ENCODE assay signal across 22 mouse cellular contexts in genomic region chr5:131420406-131420805, GRCm38 (mm10).
DNase-seq lines count a peak whose midpoint lies in the region; ATAC-seq lines count a peak whose summit lies in the region.
"Had no signal": no experiment of that assay in that cellular context is flagged by ENCODE, and none has a peak within 500 bp of the region (broad histone marks: within the 10 kb centered on the region; RNA-seq: fewer than 3 reads in every experiment).

No protein-coding gene starts in this region.

- no peaks in the 10 kb centered on the region for H3K36me3 ChIP-seq in liver, embryonic 11.5 days (ENCODE audit: control insufficient read depth, insufficient read depth, low read length)
- H3K36me3 ChIP-seq: embryonic facial prominence, embryonic 12.5 days; embryonic facial prominence, embryonic 15.5 days; forebrain, embryonic 12.5 days; forebrain, embryonic 15.5 days; heart, embryonic 10.5 days; heart, embryonic 13.5 days; hindbrain, embryonic 12.5 days; hindbrain, embryonic 15.5 days had no signal

- H3K4me3 ChIP-seq in liver, embryonic 11.5 days (ENCODE audit: low read depth, low read length) = no peak overlapping the region
- H3K4me3 ChIP-seq: embryonic facial prominence, embryonic 12.5 days; embryonic facial prominence, embryonic 15.5 days; forebrain, embryonic 12.5 days; forebrain, embryonic 15.5 days; heart, embryonic 10.5 days; heart, embryonic 13.5 days; hindbrain, embryonic 12.5 days; hindbrain, embryonic 15.5 days had no signal

- H3K4me2 ChIP-seq in liver, embryonic 11.5 days = no peak overlapping the region
- H3K4me2 ChIP-seq: embryonic facial prominence, embryonic 12.5 days; embryonic facial prominence, embryonic 15.5 days; forebrain, embryonic 12.5 days; forebrain, embryonic 15.5 days; heart, embryonic 13.5 days; hindbrain, embryonic 12.5 days; hindbrain, embryonic 15.5 days had no signal

- DNase-seq in adrenal gland, adult 2 months = peak; percentile 62
- peak; percentile 53 for DNase-seq in adrenal gland, postnatal 10 days
- peak; percentile 64 to 73 for DNase-seq in adrenal gland, postnatal 36 days
- DNase-seq in testis, postnatal 14 days (ENCODE audit: low spot score) = peak; percentile 28
- no peak for DNase-seq in Muller cell, postnatal 12 days (ENCODE audit: inconsistent ontology term)
- DNase-seq in liver, embryonic 11.5 days (ENCODE audit: low spot score) = no peak
- no peak for DNase-seq in heart, postnatal 14 days
- DNase-seq: cerebellum, adult 18-20 months; cerebellum, adult 9-11 months; cerebellum, postnatal 25 days; gastrocnemius, postnatal 25 days had no signal

- H3K27me3 ChIP-seq in liver, embryonic 11.5 days (replicated peaks; ENCODE audit: control insufficient read depth, insufficient read depth, low read length) = no peaks in the 10 kb centered on the region
- H3K27me3 ChIP-seq: embryonic facial prominence, embryonic 12.5 days; embryonic facial prominence, embryonic 15.5 days; forebrain, embryonic 15.5 days; heart, embryonic 13.5 days; hindbrain, embryonic 12.5 days; hindbrain, embryonic 15.5 days had no signal

- ATAC-seq in liver, embryonic 11.5 days (replicated peaks; ENCODE audit: low FRiP score) = no peak
- ATAC-seq: activated CD4-positive, CD25-positive, alpha-beta regulatory T cell, adult 4 months; CD4-positive, CD25-positive, alpha-beta regulatory T cell, adult 4 months; forebrain, embryonic 15.5 days; intestine, postnatal 0 days had no signal

- no peaks in the 10 kb centered on the region for H3K9me3 ChIP-seq in liver, embryonic 11.5 days (ENCODE audit: control insufficient read depth, low read length)
- H3K9me3 ChIP-seq: embryonic facial prominence, embryonic 12.5 days; embryonic facial prominence, embryonic 15.5 days; forebrain, embryonic 12.5 days; forebrain, embryonic 15.5 days; heart, embryonic 10.5 days; heart, embryonic 13.5 days; hindbrain, embryonic 12.5 days; hindbrain, embryonic 15.5 days had no signal

- no peak overlapping the region for H3K27ac ChIP-seq in liver, embryonic 11.5 days (ENCODE audit: low read depth, low read length)
- H3K27ac ChIP-seq: embryonic facial prominence, embryonic 12.5 days; embryonic facial prominence, embryonic 15.5 days; forebrain, embryonic 12.5 days; forebrain, embryonic 15.5 days; heart, embryonic 10.5 days; heart, embryonic 13.5 days; hindbrain, embryonic 12.5 days; hindbrain, embryonic 15.5 days had no signal

- no peak overlapping the region for H3K9ac ChIP-seq in liver, embryonic 11.5 days (ENCODE audit: low read depth, low read length)
- H3K9ac ChIP-seq: embryonic facial prominence, embryonic 12.5 days; embryonic facial prominence, embryonic 15.5 days; forebrain, embryonic 12.5 days; forebrain, embryonic 15.5 days; heart, embryonic 13.5 days; hindbrain, embryonic 12.5 days; hindbrain, embryonic 15.5 days had no signal

- no peaks in the 10 kb centered on the region for H3K4me1 ChIP-seq in liver, embryonic 11.5 days (replicated peaks; ENCODE audit: control insufficient read depth, insufficient read depth, low read length)
- H3K4me1 ChIP-seq: embryonic facial prominence, embryonic 12.5 days; embryonic facial prominence, embryonic 15.5 days; forebrain, embryonic 15.5 days; heart, embryonic 10.5 days; heart, embryonic 13.5 days; hindbrain, embryonic 12.5 days had no signal

- intact Hi-C loops in heart, postnatal 14 days (cut with DNase I) = no loop called here

- WGBS in liver, embryonic 11.5 days = 75% methylated on average over 2 of the region's 2 CpGs

Comparison
In these comparisons a context has a peak if more than half of its experiments do, and no peak if none do; other contexts are left out.
1. DNase-seq: peak in adrenal gland, adult 2 months (single experiment), adrenal gland, postnatal 10 days (single experiment), adrenal gland, postnatal 36 days (2 of 2) and testis, postnatal 14 days (single experiment); none in Muller cell, postnatal 12 days (single experiment), liver, embryonic 11.5 days (single experiment) and heart, postnatal 14 days (0 of 2).